Mouse (Mus musculus) liver, embryonic 14.5 days (tissue): ENCODE data around the gene Dntt. TPM values are rescaled to one million over a fixed set of nuclear protein-coding genes. Genes with fewer than 3 reads are reported as not detected.

ENCODE experiments used
- ATAC-seq: fragments of 200-750 bp; cut with Nextera tagmentation; 2 replicates; pipeline ENCODE4 v1.8.0; 2017; ENCODE audit warnings: moderate number of reproducible peaks, mild to moderate bottlenecking, moderate library complexity; ENCODE audit not compliant: insufficient read depth
- DNase-seq, 3 experiments: peaks; one replicate each; pipeline ENCODE4 v3.0.0-alpha.2; 2012 to 2013; ENCODE audit warnings: low read depth in 3 of 3, low spot score in 3 of 3
- H3K27ac ChIP-seq: fragments of 300-500 bp; sonication (generic); 2 replicates; pipeline ENCODE4 v1.5.1; 2014; ENCODE audit warnings: moderate library complexity, mild to moderate bottlenecking, control low read depth, inconsistent platforms
- H3K27me3 ChIP-seq: fragments of 300-500 bp; sonication (generic); 2 replicates; pipeline ENCODE4 v1.6.1; 2014; ENCODE audit warnings: mild to moderate bottlenecking, low read length, moderate library complexity; ENCODE audit not compliant: control insufficient read depth, insufficient read depth
- H3K36me3 ChIP-seq: fragments of 300-500 bp; sonication (generic); replicated peaks from 2 replicates; pipeline ENCODE4 v1.6.1; 2014; ENCODE audit warnings: low read depth; ENCODE audit not compliant: control insufficient read depth, insufficient read depth
- H3K4me1 ChIP-seq, 2 experiments: fragments of 200-500 bp in 1 of 2; fragments of 300-500 bp in 1 of 2; sonication (generic) in 1 of 2; replicated peaks; 2 replicates each; pipeline ENCODE4 v1.6.1; 2012 to 2014; ENCODE audit warnings: antibody characterized with exemption in 1 of 2, inconsistent platforms in 1 of 2, low read length in 1 of 2; ENCODE audit not compliant: control insufficient read depth in 2 of 2, insufficient read depth in 2 of 2
- H3K4me2 ChIP-seq: fragments of 300-500 bp; sonication (generic); 2 replicates; pipeline ENCODE4 v1.6.1; 2014; ENCODE audit warnings: low read depth, mild to moderate bottlenecking, control low read depth, moderate library complexity
- H3K4me3 ChIP-seq, 2 experiments: fragments of 200-500 bp in 1 of 2; fragments of 300-500 bp in 1 of 2; sonication (generic) in 1 of 2; 2 replicates each; pipeline ENCODE4 v1.5.1; 2012 to 2014; ENCODE audit warnings: low read depth in 2 of 2, low read length in 2 of 2, mild to moderate bottlenecking in 2 of 2, control low read depth in 1 of 2, inconsistent platforms in 1 of 2, moderate library complexity in 1 of 2; ENCODE audit not compliant: insufficient read depth in 1 of 2
- H3K9ac ChIP-seq: fragments of 300-500 bp; sonication (generic); replicated peaks from 2 replicates; pipeline ENCODE4 v1.6.1; 2014; ENCODE audit warnings: mild to moderate bottlenecking, control low read depth, moderate library complexity
- H3K9me3 ChIP-seq: fragments of 300-500 bp; sonication (generic); 2 replicates; pipeline ENCODE4 v1.6.1; 2016; ENCODE audit warnings: low read length, mixed read lengths; ENCODE audit not compliant: control insufficient read depth
- CTCF ChIP-seq: IDR thresholded peaks from 2 replicates; pipeline ENCODE4 v1.5.1; 2016; ENCODE audit warnings: antibody characterized with exemption, low read depth, control low read depth
- EP300 ChIP-seq: IDR thresholded peaks from 2 replicates; pipeline ENCODE4 v1.6.1; 2016; ENCODE audit warnings: antibody characterized with exemption, low read depth
- WGBS: fragments of 180-500 bp; shearing (Covaris S2); extraction: QIAGEN DNeasy Blood & Tissue Kit; methylation state at CpG from one replicate; pipeline ENCODE4 v1.1.7; 2014; ENCODE audit not compliant: insufficient replicate concordance; 5-methylcytosine and 5-hydroxymethylcytosine counted together
- polyA plus RNA-seq, 2 experiments: library from polyadenylated mRNA; depleted of rRNA in 1 of 2; stranded (reverse) in 1 of 2; unstranded in 1 of 2; fragments of >200 nt; fragmentation: Nextera tagmentation in 1 of 2; extraction: Ambion mirVana in 1 of 2; gene quantifications; 2 replicates each; pipeline versions ENCODE4 v1.2.1 to v1.2.3; 2012 to 2014

The Dntt gene
- polyA plus RNA-seq, 2 experiments = 0.09 TPM; not detected in 1

DNA sequence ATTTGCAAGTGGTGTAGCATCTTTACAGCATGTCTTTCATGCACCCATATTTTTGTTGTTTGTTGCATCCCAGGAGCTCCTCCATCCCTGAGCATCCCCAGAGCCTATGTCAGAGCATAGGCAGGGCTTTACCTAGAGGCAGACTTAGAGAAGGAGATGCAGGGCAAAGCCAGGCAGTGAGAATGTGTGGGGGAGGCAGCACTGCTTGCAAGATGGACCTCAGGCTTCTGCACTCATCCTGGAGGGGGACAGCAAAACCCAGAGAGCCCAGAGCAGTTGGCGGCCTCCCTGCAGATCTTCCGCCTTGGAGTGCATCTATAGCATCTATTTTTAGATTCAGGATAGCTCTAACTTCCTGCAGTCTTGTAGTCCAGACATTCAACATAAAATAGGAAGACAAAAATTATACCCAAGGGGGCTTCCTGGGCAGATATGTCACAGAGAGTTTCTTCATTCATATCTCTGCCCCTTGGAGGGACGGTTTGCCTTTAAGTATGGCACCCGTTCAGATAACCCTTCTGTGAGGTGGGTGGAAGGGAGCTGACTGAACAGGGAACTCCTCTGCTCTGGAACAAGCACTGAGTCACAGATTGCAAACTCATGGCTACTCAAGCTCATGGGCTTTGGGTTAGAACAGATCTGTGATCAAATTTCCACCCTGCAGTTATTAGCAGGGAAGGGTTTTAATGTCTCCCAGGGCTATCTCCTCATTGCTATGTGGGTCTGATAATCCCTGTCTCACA lies 6.9 kb downstream of the Dntt start:
- Histone ChIP-seq H3K27ac (no peak overlapping the region), H3K4me3 (no peak overlapping the region), H3K4me1 (no peaks in the 10 kb centered on the region), H3K4me2 (no peak overlapping the region), H3K9ac (no peak overlapping the region), H3K9me3 (no peaks in the 10 kb centered on the region), H3K27me3 (peaks cover 2% of the 10 kb centered on the region; the same call in 1 of the 2 replicates), H3K36me3 (no peaks in the 10 kb centered on the region)
- no peak for TF ChIP-seq EP300
- ATAC-seq (no peak), DNase-seq (no peak)
- 21% methylated on average over 4 of the region's 4 CpGs for WGBS

GRCm38 (mm10) chr19:41039110-41039509 lies 10.0 kb downstream of the Dntt start:
- Histone ChIP-seq H3K9me3 (no peaks in the 10 kb centered on the region), H3K27me3 (no peaks in the 10 kb centered on the region), H3K4me1 (no peaks in the 10 kb centered on the region), H3K9ac (no peak overlapping the region), H3K27ac (no peak overlapping the region), H3K36me3 (no peaks in the 10 kb centered on the region), H3K4me3 (no peak overlapping the region), H3K4me2 (no peak overlapping the region)
- WGBS = 54% methylated on average over 7 of the region's 7 CpGs
- TF ChIP-seq CTCF (no peak), EP300 (no peak)
- ATAC-seq (no peak), DNase-seq (no peak)

- Histone ChIP-seq H3K4me3 (no peak overlapping the region), H3K27ac (no peak overlapping the region), H3K9me3 (no peaks in the 10 kb centered on the region), H3K27me3 (no peaks in the 10 kb centered on the region), H3K4me1 (peaks cover 0 to 3% of the 10 kb centered on the region in 2 experiments; a peak in 1 of 4 replicates), H3K36me3 (no peaks in the 10 kb centered on the region), H3K4me2 (no peak overlapping the region), H3K9ac (no peak overlapping the region)
- DNase-seq = no peak
- 34% methylated on average over 10 of the region's 10 CpGs for WGBS
- no peak for ATAC-seq
- no peak for TF ChIP-seq CTCF
- TF ChIP-seq EP300 = no peak
Measured at GRCm38 (mm10) chr19:41045091-41045770, 16.2 kb downstream of the Dntt start.

DNA sequence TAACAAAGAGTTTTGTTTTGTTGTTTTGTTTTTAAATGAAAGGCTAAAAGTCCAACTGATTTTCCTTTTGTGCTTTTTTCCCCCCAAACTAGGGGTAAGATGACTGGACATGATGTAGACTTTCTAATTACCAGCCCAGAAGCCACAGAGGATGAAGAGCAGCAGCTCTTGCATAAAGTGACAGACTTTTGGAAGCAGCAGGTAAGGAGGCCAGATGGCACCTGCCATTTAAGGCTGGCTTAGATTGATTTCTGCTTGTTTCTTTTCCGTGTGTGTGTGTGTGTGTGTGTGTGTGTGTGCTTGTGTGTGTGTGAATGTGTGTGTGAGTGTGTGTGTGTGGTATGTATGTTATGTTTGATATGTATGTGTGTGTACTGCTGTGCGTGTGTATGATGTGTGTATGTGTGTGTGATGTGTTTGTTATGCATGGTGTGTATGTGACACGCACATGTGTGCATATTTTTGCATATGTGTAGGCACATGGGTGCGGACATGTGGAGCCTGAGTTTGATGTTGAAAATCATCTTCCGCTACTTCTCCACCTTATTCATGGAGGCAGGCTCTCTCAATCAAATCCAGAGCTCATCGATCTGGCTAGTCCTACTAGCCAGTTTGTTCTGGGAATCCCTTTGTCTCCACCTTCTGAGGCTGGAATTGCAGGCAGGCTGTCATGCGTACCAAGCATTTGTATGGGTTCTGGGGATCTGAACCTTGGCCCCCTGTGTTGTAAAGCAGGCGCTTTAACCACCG lies 18.5 kb downstream of the Dntt start:
- H3K9me3 ChIP-seq = no peaks in the 10 kb centered on the region
- H3K4me2 ChIP-seq = no peak overlapping the region
- TF ChIP-seq CTCF = no peak
- TF ChIP-seq EP300 = no peak
- no peak overlapping the region for H3K27ac ChIP-seq
- H3K4me3 ChIP-seq = no peak overlapping the region
- no peaks in the 10 kb centered on the region for H3K27me3 ChIP-seq
- no peak for ATAC-seq
- DNase-seq = no peak
- H3K36me3 ChIP-seq = no peaks in the 10 kb centered on the region
- H3K4me1 ChIP-seq = peaks cover 0 to 7% of the 10 kb centered on the region in 2 experiments; a peak in 2 of 4 replicates
- no peak overlapping the region for H3K9ac ChIP-seq
- 66% methylated on average over 9 of the region's 9 CpGs for WGBS

- no peak for DNase-seq
- Histone ChIP-seq H3K27me3 (no peaks in the 10 kb centered on the region), H3K36me3 (no peaks in the 10 kb centered on the region), H3K27ac (no peak overlapping the region), H3K9ac (no peak overlapping the region), H3K4me2 (no peak overlapping the region), H3K4me1 (peaks cover 0 to 7% of the 10 kb centered on the region in 2 experiments; a peak in 2 of 4 replicates), H3K4me3 (no peak overlapping the region), H3K9me3 (no peaks in the 10 kb centered on the region)
- ATAC-seq = no peak
- TF ChIP-seq CTCF (no peak), EP300 (no peak)
- 54% methylated on average over 3 of the region's 3 CpGs for WGBS
Measured at GRCm38 (mm10) chr19:41048187-41048559, 19.1 kb downstream of the Dntt start.
